Mouse (Mus musculus): ENCODE measurements at regions not wholly inside any gene's neighbourhood (a gene's known extent, or its start where the extent isn't known, plus 50 kb on each side); places are given as distances from the start of the nearest gene placed in this dataset.

DNA sequence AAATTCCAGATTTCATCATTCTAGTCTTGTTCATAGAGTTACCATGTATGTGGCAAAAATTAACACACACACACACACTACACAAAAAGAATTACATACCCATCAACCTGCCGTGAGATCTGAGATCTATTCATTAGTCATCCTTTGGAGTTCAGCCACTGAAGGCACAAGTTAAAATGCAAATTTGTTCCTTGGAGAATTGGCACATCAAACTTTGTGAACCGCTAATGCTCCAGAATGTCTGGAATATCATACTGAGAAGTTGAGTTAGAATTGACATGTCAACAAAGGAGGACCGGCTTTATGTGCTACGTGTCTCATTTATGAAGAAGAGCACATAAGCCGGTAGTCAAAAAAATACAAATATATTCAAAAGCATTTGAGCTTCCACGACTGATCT is 198.5 kb downstream of the Dad1 start:
- TF ChIP-seq EP300 (IDR thresholded peaks at IDR 0.05), result no peak
- TF ChIP-seq CTCF (IDR thresholded peaks at IDR 0.05), result no peak

Data from lung, postnatal 0 days (tissue).